Comparison of ENCODE assay signal across 25 mouse cellular contexts in the genomic region with DNA sequence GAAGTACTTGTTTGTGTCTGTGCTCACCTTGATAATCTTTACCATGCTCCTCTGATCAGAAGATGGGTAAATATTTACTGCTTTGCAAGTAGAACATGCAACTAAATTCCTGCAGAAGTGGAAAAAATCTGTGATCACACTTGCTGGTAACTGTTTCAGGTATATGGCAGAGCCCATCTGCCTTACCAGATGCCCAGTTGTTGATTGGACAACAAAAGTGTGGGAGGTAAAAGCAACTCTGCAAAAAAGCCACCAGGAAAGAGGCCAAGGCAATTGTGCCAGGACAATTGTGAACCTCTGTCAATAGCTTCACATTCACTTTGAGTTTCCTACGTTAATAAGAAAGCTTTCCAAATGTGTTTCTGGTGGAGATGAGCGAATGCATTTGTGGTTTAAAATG.
DNase-seq lines count a peak whose midpoint lies in the region; ATAC-seq and TF ChIP-seq lines count a peak whose summit lies in the region.
"Had no signal": no experiment of that assay in that cellular context is flagged by ENCODE, and none has a peak within 500 bp of the region (broad histone marks: within the 10 kb centered on the region; RNA-seq: fewer than 3 reads in every experiment).

No protein-coding gene starts in this region.

- H3K4me1 ChIP-seq in cerebellum, adult 2 months (ENCODE audit: control insufficient read depth, insufficient read depth, low read length) = peaks cover 5% of the 10 kb centered on the region; the same call in 1 of the 2 replicates
- H3K4me1 ChIP-seq in heart, embryonic 12.5 days (replicated peaks) = no peaks in the 10 kb centered on the region
- H3K4me1 ChIP-seq: embryonic facial prominence, embryonic 13.5 days; forebrain, embryonic 12.5 days; hindbrain, embryonic 10.5 days; limb, embryonic 12.5 days had no signal

- no peak overlapping the region for H3K4me3 ChIP-seq in cerebellum, adult 2 months (replicated peaks; ENCODE audit: insufficient read depth, low read depth, low read length)
- no peak overlapping the region for H3K4me3 ChIP-seq in heart, embryonic 12.5 days
- H3K4me3 ChIP-seq: embryonic facial prominence, embryonic 13.5 days; erythroblast, embryonic 14.5 days; forebrain, embryonic 12.5 days; gastrocnemius, adult 2 months; hindbrain, embryonic 10.5 days; limb, embryonic 12.5 days had no signal

- ATAC-seq in heart, embryonic 12.5 days (ENCODE audit: insufficient number of reproducible peaks, low FRiP score) = no peak
- ATAC-seq: hindbrain, postnatal 0 days; intestine, postnatal 0 days; liver, postnatal 0 days had no signal

- 33% methylated on average over 2 of the region's 2 CpGs for WGBS in cerebellum, adult 2 months
- 60% methylated on average over 2 of the region's 2 CpGs for WGBS in heart, embryonic 12.5 days

- no peaks in the 10 kb centered on the region for H3K9me3 ChIP-seq in heart, embryonic 12.5 days (replicated peaks)
- H3K9me3 ChIP-seq: embryonic facial prominence, embryonic 13.5 days; forebrain, embryonic 12.5 days; hindbrain, embryonic 10.5 days; limb, embryonic 12.5 days had no signal

- H3K36me3 ChIP-seq in heart, embryonic 12.5 days = no peaks in the 10 kb centered on the region
- H3K36me3 ChIP-seq: embryonic facial prominence, embryonic 13.5 days; forebrain, embryonic 12.5 days; hindbrain, embryonic 10.5 days; limb, embryonic 12.5 days had no signal

- no peak overlapping the region for H3K4me2 ChIP-seq in heart, embryonic 12.5 days
- H3K4me2 ChIP-seq: embryonic facial prominence, embryonic 13.5 days; forebrain, embryonic 12.5 days; heart, embryonic 11.5 days; limb, embryonic 12.5 days; liver, embryonic 11.5 days; midbrain, embryonic 11.5 days had no signal

- no peak overlapping the region for H3K27ac ChIP-seq in cerebellum, adult 2 months (ENCODE audit: insufficient read depth, low read length)
- H3K27ac ChIP-seq in heart, embryonic 12.5 days (ENCODE audit: poor library complexity, severe bottlenecking) = no peak overlapping the region
- H3K27ac ChIP-seq: embryonic facial prominence, embryonic 13.5 days; forebrain, embryonic 12.5 days; gastrocnemius, adult 2 months; hindbrain, embryonic 10.5 days; hindbrain, postnatal 0 days; limb, embryonic 12.5 days had no signal

- H3K9ac ChIP-seq in heart, embryonic 12.5 days = no peak overlapping the region
- H3K9ac ChIP-seq: embryonic facial prominence, embryonic 13.5 days; forebrain, embryonic 12.5 days; limb, embryonic 12.5 days; liver, postnatal 0 days had no signal

- TF ChIP-seq CTCF in brain, embryonic 14.5 days (IDR thresholded peaks at IDR 0.05; ENCODE audit: borderline replicate concordance, extremely low read depth, insufficient read depth, insufficient read length) = no peak
- no peak for TF ChIP-seq CTCF in cerebellum, adult 2 months (IDR thresholded peaks at IDR 0.05; ENCODE audit: borderline replicate concordance, insufficient read depth, low read depth, low read length)

- peak; percentile 5 for DNase-seq in brain, embryonic 14.5 days (ENCODE audit: low read depth)
- peak; percentile 48 to 73 for DNase-seq in cerebellum, adult 2 months
- DNase-seq in cerebellum, postnatal 25 days = peak; percentile 43 to 59
- DNase-seq in layer of hippocampus, postnatal 14 days (ENCODE audit: low spot score in 2 of 2) = peak; percentile 6 to 67
- no peak for DNase-seq in thymus, postnatal 36 days
- no peak for DNase-seq in gastrocnemius, adult 8-10 months (ENCODE audit: low spot score in 2 of 2)
- DNase-seq: adrenal gland, postnatal 36 days; embryo, embryonic 11 days; gastrocnemius, adult 2 months; heart, postnatal 10 days; kidney, postnatal 25 days; liver, postnatal 0 days; lung, postnatal 14 days; thymus, postnatal 14 days had no signal

- no peak for TF ChIP-seq POLR2A in brain, embryonic 14.5 days (IDR thresholded peaks at IDR 0.05; ENCODE audit: borderline replicate concordance, extremely low read depth, insufficient read depth, insufficient read length, poor library complexity, severe bottlenecking)
- no peak for TF ChIP-seq POLR2A in cerebellum, adult 2 months (IDR thresholded peaks at IDR 0.05; ENCODE audit: borderline replicate concordance, insufficient read depth, low read length)

- no peaks in the 10 kb centered on the region for H3K27me3 ChIP-seq in cerebellum, adult 2 months (ENCODE audit: control insufficient read depth, insufficient read depth, low read length)
- H3K27me3 ChIP-seq in heart, embryonic 12.5 days (replicated peaks) = no peaks in the 10 kb centered on the region
- H3K27me3 ChIP-seq: embryonic facial prominence, embryonic 13.5 days; forebrain, embryonic 12.5 days; limb, embryonic 12.5 days had no signal

Comparison
In these comparisons a context has a peak if more than half of its experiments do, and no peak if none do; other contexts are left out.
1. DNase-seq: peak in brain, embryonic 14.5 days (single experiment), cerebellum, adult 2 months (2 of 2), cerebellum, postnatal 25 days (2 of 2) and layer of hippocampus, postnatal 14 days (2 of 2); none in thymus, postnatal 36 days (0 of 2) and gastrocnemius, adult 8-10 months (0 of 2).